Comparison of ENCODE assay signal across 12 mouse cellular contexts in the genomic region with DNA sequence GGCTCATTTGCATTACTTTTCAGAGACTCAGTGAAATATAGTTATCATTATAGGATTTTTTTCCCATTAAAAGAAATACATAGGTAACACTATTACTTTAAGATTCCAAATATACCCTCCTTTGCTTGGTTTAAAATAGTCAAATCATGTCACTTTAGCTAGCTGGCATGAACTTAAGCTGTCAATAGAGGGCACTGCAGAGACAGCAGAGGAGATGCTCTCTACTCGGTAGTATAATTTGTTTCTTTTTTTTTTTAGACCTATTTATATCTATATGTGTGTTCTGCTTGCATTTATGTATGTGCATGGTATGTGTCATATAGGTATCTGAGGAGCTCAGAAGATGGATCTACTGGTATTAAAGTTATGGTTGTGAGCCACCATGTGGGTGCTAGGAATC. TPM values are rescaled to one million over a fixed set of nuclear protein-coding genes. Genes with fewer than 3 reads are reported as not detected.
A peak's percentile ranks its signal among the peaks of the same experiment; 100 is the strongest.
DNase-seq lines count a peak whose midpoint lies in the region; ATAC-seq and TF ChIP-seq lines count a peak whose summit lies in the region.
"Had no signal": no experiment of that assay in that cellular context is flagged by ENCODE, and none has a peak within 500 bp of the region (broad histone marks: within the 10 kb centered on the region; RNA-seq: fewer than 3 reads in every experiment).

No protein-coding gene starts in this region.

- no peak overlapping the region for H3K4me3 ChIP-seq in intestine, postnatal 0 days (ENCODE audit: low read depth, low read length)
- H3K4me3 ChIP-seq in intestine, embryonic 15.5 days (replicated peaks), result no peak overlapping the region
- H3K4me3 ChIP-seq in thymus, adult 2 months (ENCODE audit: control insufficient read depth, insufficient read depth, low read length), result no peak overlapping the region
- H3K4me3 ChIP-seq: forebrain, embryonic 10.5 days; limb, embryonic 10.5 days had no signal

- peak; percentile 34 for DNase-seq in thymus, adult 2 months
- DNase-seq in thymus, postnatal 36 days, result no peak
- peak; percentile 37 for DNase-seq in NIH3T3 (ENCODE audit: low read depth)
- peak; percentile 65 for DNase-seq in splenic B cell, adult 2 months (ENCODE audit: low read depth, low spot score)
- no peak for DNase-seq in gastrocnemius, adult 8-10 months (ENCODE audit: low spot score in 2 of 2)
- DNase-seq: gastrocnemius, postnatal 25 days had no signal

- 15% methylated on average over 1 of the region's 1 CpGs for WGBS in intestine, postnatal 0 days
- 19% methylated on average over 1 of the region's 1 CpGs for WGBS in intestine, embryonic 15.5 days
- WGBS in thymus, adult 2 months, result 9% methylated on average over 1 of the region's 1 CpGs

- TF ChIP-seq CTCF in intestine, postnatal 0 days (IDR thresholded peaks at IDR 0.05; ENCODE audit: low read depth), result peak; percentile 56
- no peak for TF ChIP-seq CTCF in thymus, adult 2 months (IDR thresholded peaks at IDR 0.05; ENCODE audit: borderline replicate concordance, control insufficient read depth, extremely low read depth, insufficient read depth, low read length, poor library complexity)

- no peaks in the 10 kb centered on the region for H3K36me3 ChIP-seq in intestine, postnatal 0 days (ENCODE audit: control insufficient read depth, insufficient read depth)
- no peaks in the 10 kb centered on the region for H3K36me3 ChIP-seq in intestine, embryonic 15.5 days
- no peaks in the 10 kb centered on the region for H3K36me3 ChIP-seq in thymus, adult 2 months (ENCODE audit: control insufficient read depth, insufficient read depth, low read length)
- H3K36me3 ChIP-seq in splenic B cell, adult 2 months (ENCODE audit: control insufficient read depth, insufficient read depth, low read length, poor library complexity, severe bottlenecking), result no peaks in the 10 kb centered on the region
- H3K36me3 ChIP-seq: forebrain, embryonic 10.5 days; limb, embryonic 10.5 days had no signal

- peaks cover 4% of the 10 kb centered on the region for H3K4me1 ChIP-seq in intestine, postnatal 0 days (replicated peaks; ENCODE audit: control insufficient read depth, insufficient read depth, low read length)
- no peaks in the 10 kb centered on the region for H3K4me1 ChIP-seq in intestine, embryonic 15.5 days (replicated peaks)
- no peaks in the 10 kb centered on the region for H3K4me1 ChIP-seq in thymus, adult 2 months (replicated peaks; ENCODE audit: control insufficient read depth, insufficient read depth, low read length)

- no peaks in the 10 kb centered on the region for H3K9me3 ChIP-seq in intestine, postnatal 0 days (ENCODE audit: control insufficient read depth)
- no peaks in the 10 kb centered on the region for H3K9me3 ChIP-seq in intestine, embryonic 15.5 days
- H3K9me3 ChIP-seq: forebrain, embryonic 10.5 days; limb, embryonic 10.5 days had no signal

- no peak for ATAC-seq in intestine, postnatal 0 days
- ATAC-seq in intestine, embryonic 15.5 days, result no peak
- ATAC-seq in erythroblast, adult 5-6 weeks (replicated peaks; ENCODE audit: low FRiP score, poor library complexity, severe bottlenecking), result no peak

- H3K27ac ChIP-seq in intestine, postnatal 0 days (ENCODE audit: low read depth, low read length), result no peak overlapping the region
- H3K27ac ChIP-seq in intestine, embryonic 15.5 days, result no peak overlapping the region
- no peak overlapping the region for H3K27ac ChIP-seq in thymus, adult 2 months (ENCODE audit: control insufficient read depth, insufficient read depth, low read length)
- H3K27ac ChIP-seq: forebrain, embryonic 10.5 days; limb, embryonic 10.5 days; macrophage had no signal

- no peak for TF ChIP-seq POLR2A in thymus, adult 2 months (IDR thresholded peaks at IDR 0.05; ENCODE audit: control insufficient read depth, extremely low read depth, insufficient read depth, low read length, poor library complexity)

- no peak overlapping the region for H3K4me2 ChIP-seq in intestine, postnatal 0 days (replicated peaks; ENCODE audit: low read depth)
- no peak overlapping the region for H3K4me2 ChIP-seq in intestine, embryonic 15.5 days (replicated peaks)

- H3K27me3 ChIP-seq in intestine, postnatal 0 days (replicated peaks; ENCODE audit: control insufficient read depth, insufficient read depth, low read length), result no peaks in the 10 kb centered on the region
- no peaks in the 10 kb centered on the region for H3K27me3 ChIP-seq in intestine, embryonic 15.5 days (replicated peaks)
- H3K27me3 ChIP-seq in thymus, adult 2 months (ENCODE audit: control insufficient read depth, insufficient read depth, low read length), result no peaks in the 10 kb centered on the region
- H3K27me3 ChIP-seq in splenic B cell, adult 2 months (ENCODE audit: control insufficient read depth, insufficient read depth, low read length, poor library complexity, severe bottlenecking), result no peaks in the 10 kb centered on the region

- no peak overlapping the region for H3K9ac ChIP-seq in intestine, postnatal 0 days (ENCODE audit: low read depth, low read length)
- H3K9ac ChIP-seq in intestine, embryonic 15.5 days, result no peak overlapping the region

RNA-seq across cellular contexts. Expression of gene Herpud2, which starts 4.8 kb away (rescaled TPM):
- 21.6 and 21.9 TPM in 2 replicates for polyA plus RNA-seq in intestine, postnatal 0 days (2015; fragmentation: Nextera tagmentation; extraction: Ambion mirVana)
- 27.2 TPM in 2 replicates for polyA plus RNA-seq in intestine, embryonic 15.5 days (2015; fragmentation: Nextera tagmentation; extraction: Ambion mirVana)
- 47.2 and 68.7 TPM in 2 replicates for polyA plus RNA-seq in thymus, adult 2 months (2012; rRNA removed)
- total RNA-seq in gastrocnemius, adult 8-10 months (2022), result 10 to 100 TPM; 47.3 to 56.0 (median 51.9) TPM
- total RNA-seq in erythroblast, adult 5-6 weeks (2015; ENCODE audit: low replicate concordance), result 47.1 and 48.7 TPM in 2 replicates
- total RNA-seq in erythroblast, adult 5-6 weeks (2017; ENCODE audit: low replicate concordance), result 28.2 and 30.0 TPM in 2 replicates

Comparison
In these comparisons a context has a peak if more than half of its experiments do, and no peak if none do; other contexts are left out.
1. DNase-seq: peak in thymus, adult 2 months (single experiment), NIH3T3 (single experiment) and splenic B cell, adult 2 months (single experiment); none in thymus, postnatal 36 days (0 of 2) and gastrocnemius, adult 8-10 months (0 of 2).